Mouse (Mus musculus) embryonic facial prominence, embryonic 15.5 days (tissue): Measurements from ENCODE around the gene Lmx1a. TPM values are rescaled to one million over a fixed set of nuclear protein-coding genes. Genes with fewer than 3 reads are reported as not detected.

ENCODE experiments used
- ATAC-seq: fragments of 200-750 bp; cut with Nextera tagmentation; 2 replicates; pipeline ENCODE4 v1.8.0; 2017; ENCODE audit warnings: low read depth, moderate TSS enrichment; ENCODE audit not compliant: insufficient number of reproducible peaks, low FRiP score, low TSS enrichment
- H3K27ac ChIP-seq: fragments of 300-500 bp; sonication (generic); replicated peaks from 2 replicates; pipeline ENCODE4 v1.5.1; 2015; ENCODE audit warnings: mild to moderate bottlenecking, inconsistent platforms
- H3K27me3 ChIP-seq: fragments of 300-500 bp; sonication (generic); 2 replicates; pipeline ENCODE4 v1.6.1; 2015; ENCODE audit warnings: inconsistent platforms
- H3K36me3 ChIP-seq: fragments of 300-500 bp; sonication (generic); 2 replicates; pipeline ENCODE4 v1.6.1; 2015; ENCODE audit warnings: mild to moderate bottlenecking, inconsistent platforms
- H3K4me1 ChIP-seq: fragments of 300-500 bp; sonication (generic); 2 replicates; pipeline ENCODE4 v1.6.1; 2015; ENCODE audit warnings: inconsistent platforms
- H3K4me2 ChIP-seq: fragments of 300-500 bp; sonication (generic); replicated peaks from 2 replicates; pipeline ENCODE4 v1.6.1; 2015; ENCODE audit warnings: mild to moderate bottlenecking, inconsistent platforms
- H3K4me3 ChIP-seq: fragments of 300-500 bp; sonication (generic); replicated peaks from 2 replicates; pipeline ENCODE4 v1.5.1; 2015; ENCODE audit warnings: mild to moderate bottlenecking, inconsistent platforms
- H3K9ac ChIP-seq: fragments of 300-500 bp; sonication (generic); 2 replicates; pipeline ENCODE4 v1.6.1; 2015; ENCODE audit warnings: inconsistent platforms
- H3K9me3 ChIP-seq: fragments of 300-500 bp; sonication (generic); replicated peaks from 2 replicates; pipeline ENCODE4 v1.6.1; 2016; ENCODE audit warnings: inconsistent platforms
- WGBS: fragments of 180-500 bp; shearing (Covaris S2); methylation state at CpG from one replicate; pipeline ENCODE4 v1.1.7; 2015; 5-methylcytosine and 5-hydroxymethylcytosine counted together
- polyA plus RNA-seq: library from polyadenylated mRNA; unstranded; fragments of >200 nt; fragmentation: Nextera tagmentation; extraction: Ambion mirVana; gene quantifications from 2 replicates; pipeline ENCODE4 v1.2.1, GENCODE M21; 2015

Gene Lmx1a
- polyA plus RNA-seq, 1 experiment from 2014 or later: 1.2 TPM

GRCm38 (mm10) chr1:167888816-167889215 lies 199.8 kb downstream of the Lmx1a start:
- 11% methylated on average over 9 of the region's 9 CpGs for WGBS

GRCm38 (mm10) chr1:167896234-167896633 lies 207.2 kb downstream of the Lmx1a start:
- no peak; the same call in 1 of the 2 replicates for ATAC-seq
- H3K9ac ChIP-seq: no peak overlapping the region
- 28% methylated on average over 7 of the region's 7 CpGs for WGBS

More at GRCm38 (mm10) chr1:167888816-167889215, 199.8 kb downstream of the Lmx1a start:
- Histone ChIP-seq H3K9ac (no peak overlapping the region), H3K27ac (no peak overlapping the region), H3K4me2 (peak overlapping the region; percentile 46), H3K4me1 (peaks cover 8% of the 10 kb centered on the region), H3K4me3 (peak overlapping the region; percentile 25), H3K36me3 (no peaks in the 10 kb centered on the region), H3K9me3 (no peaks in the 10 kb centered on the region), H3K27me3 (no peaks in the 10 kb centered on the region)
- no peak for ATAC-seq

More at GRCm38 (mm10) chr1:167896234-167896633, 207.2 kb downstream of the Lmx1a start:
- Histone ChIP-seq H3K9me3 (no peaks in the 10 kb centered on the region), H3K4me1 (peaks cover 4% of the 10 kb centered on the region; the same call in 1 of the 2 replicates), H3K36me3 (no peaks in the 10 kb centered on the region), H3K27me3 (no peaks in the 10 kb centered on the region), H3K27ac (no peak overlapping the region), H3K4me3 (no peak overlapping the region), H3K4me2 (no peak overlapping the region)

Other genes starting within 250 kb of the Lmx1a start
- not detected in 2 replicates for gene Lrrc52, start 222.5 kb upstream of the Lmx1a start, polyA plus RNA-seq
- 20.2 and 25.4 TPM in 2 replicates for gene Rxrg, start 90.9 kb upstream of the Lmx1a start, polyA plus RNA-seq